Mouse (Mus musculus): ENCODE results near the gene Cdh16. TPM values are rescaled to one million over a fixed set of nuclear protein-coding genes. Genes with fewer than 3 reads are reported as not detected.

Cdh16 gene
- total and polyA plus RNA-seq, 2 experiments from 2014 or later, result not detected

DNA sequence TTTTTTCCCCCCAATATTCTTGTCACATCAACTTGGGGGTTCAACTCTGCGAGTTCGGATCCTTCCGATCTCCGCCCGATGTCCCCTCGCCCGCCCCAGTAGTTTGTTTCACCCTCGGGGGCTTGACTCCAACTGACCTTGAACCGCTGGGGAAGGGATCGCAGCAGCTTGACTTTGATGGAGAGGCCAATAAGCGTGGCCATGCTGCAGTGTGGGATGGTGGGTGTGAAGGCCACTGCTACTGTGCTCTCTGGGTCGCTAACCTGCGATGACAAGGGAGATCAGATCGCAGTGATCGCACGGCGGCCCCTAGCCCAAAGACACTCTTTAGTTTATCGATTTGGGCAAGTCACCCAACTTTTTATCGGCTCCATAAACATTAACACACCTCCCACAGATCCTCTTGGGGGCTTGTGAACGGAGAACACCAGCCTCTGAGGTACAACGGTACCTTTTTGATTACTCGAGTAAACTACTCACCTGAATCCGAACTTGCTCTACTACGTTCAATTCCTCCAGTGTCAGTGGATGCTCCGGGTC is 16.7 kb upstream of the Cdh16 start:
- Histone ChIP-seq H3K9me3 (ENCODE audit: low read length) (no peaks in the 10 kb centered on the region), H3K36me3 (ENCODE audit: insufficient read depth, low read length) (peaks cover under 1% of the 10 kb centered on the region; the same call in 1 of the 2 replicates), H3K27me3 (ENCODE audit: insufficient read depth, low read length) (no peaks in the 10 kb centered on the region), H3K9ac (replicated peaks; ENCODE audit: low read length) (peak overlapping the region; percentile 82), H3K4me3 (ENCODE audit: low read length) (peak overlapping the region; percentile 89), H3K27ac (peak overlapping the region; percentile 80; the same call in 1 of the 2 replicates), H3K4me2 (ENCODE audit: low read depth, low read length) (peak overlapping the region; percentile 71), H3K4me1 (ENCODE audit: insufficient read depth, low read length) (peaks cover 16% of the 10 kb centered on the region)
- TF ChIP-seq CTCF (IDR thresholded peaks at IDR 0.05; ENCODE audit: low read depth), result no peak
- no peak for DNase-seq (ENCODE audit: low spot score)
- no peak for ATAC-seq
- 10% methylated on average over 25 of the region's 25 CpGs for WGBS

- H3K4me3 ChIP-seq (ENCODE audit: low read length), result no peak overlapping the region
- H3K9ac ChIP-seq (replicated peaks; ENCODE audit: low read length), result 0 out of 2 replicates have a peak overlapping the region, but pooled peaks have one; percentile 82
These were observed 16.0 kb upstream of the Cdh16 start for GRCm38 (mm10) chr8:104640241-104640640.

GRCm38 (mm10) chr8:104638010-104638409 is 13.8 kb upstream of the Cdh16 start:
- Histone ChIP-seq H3K9me3 (ENCODE audit: low read length) (no peaks in the 10 kb centered on the region), H3K9ac (replicated peaks; ENCODE audit: low read length) (no peak overlapping the region), H3K27me3 (ENCODE audit: insufficient read depth, low read length) (no peaks in the 10 kb centered on the region), H3K36me3 (ENCODE audit: insufficient read depth, low read length) (peaks cover 6% of the 10 kb centered on the region; the same call in 1 of the 2 replicates), H3K27ac (no peak overlapping the region), H3K4me3 (ENCODE audit: low read length) (no peak overlapping the region), H3K4me2 (ENCODE audit: low read depth, low read length) (no peak overlapping the region), H3K4me1 (ENCODE audit: insufficient read depth, low read length) (peaks cover 16% of the 10 kb centered on the region)
- no peak for TF ChIP-seq CTCF (IDR thresholded peaks at IDR 0.05; ENCODE audit: low read depth)
- DNase-seq (ENCODE audit: low spot score) (no peak), ATAC-seq (no peak)
- 90% methylated on average over 6 of the region's 6 CpGs for WGBS

More at GRCm38 (mm10) chr8:104640241-104640640, 16.0 kb upstream of the Cdh16 start:
- no peaks in the 10 kb centered on the region for H3K27me3 ChIP-seq (ENCODE audit: insufficient read depth, low read length)
- no peak for ATAC-seq
- H3K27ac ChIP-seq, result no peak overlapping the region
- WGBS, result 88% methylated on average over 7 of the region's 7 CpGs
- peaks cover 6% of the 10 kb centered on the region; the same call in 1 of the 2 replicates for H3K36me3 ChIP-seq (ENCODE audit: insufficient read depth, low read length)
- no peak for TF ChIP-seq CTCF (IDR thresholded peaks at IDR 0.05; ENCODE audit: low read depth)
- no peaks in the 10 kb centered on the region for H3K9me3 ChIP-seq (ENCODE audit: low read length)
- DNase-seq (ENCODE audit: low spot score), result no peak
- H3K4me1 ChIP-seq (ENCODE audit: insufficient read depth, low read length), result peaks cover 16% of the 10 kb centered on the region
- peak overlapping the region; percentile 71 for H3K4me2 ChIP-seq (ENCODE audit: low read depth, low read length)

GRCm38 (mm10) chr8:104635004-104635710 is 11.0 kb upstream of the Cdh16 start:
- ATAC-seq (no peak), DNase-seq (ENCODE audit: low spot score) (no peak)
- Histone ChIP-seq H3K9ac (replicated peaks; ENCODE audit: low read length) (no peak overlapping the region), H3K27ac (no peak overlapping the region), H3K9me3 (ENCODE audit: low read length) (no peaks in the 10 kb centered on the region), H3K4me3 (ENCODE audit: low read length) (no peak overlapping the region), H3K36me3 (ENCODE audit: insufficient read depth, low read length) (peaks cover 6% of the 10 kb centered on the region; the same call in 1 of the 2 replicates), H3K4me1 (ENCODE audit: insufficient read depth, low read length) (peaks cover 3% of the 10 kb centered on the region), H3K27me3 (ENCODE audit: insufficient read depth, low read length) (no peaks in the 10 kb centered on the region), H3K4me2 (ENCODE audit: low read depth, low read length) (no peak overlapping the region)
- WGBS, result 94% methylated on average over 3 of the region's 3 CpGs
- no peak for TF ChIP-seq CTCF (IDR thresholded peaks at IDR 0.05; ENCODE audit: low read depth)

DNA sequence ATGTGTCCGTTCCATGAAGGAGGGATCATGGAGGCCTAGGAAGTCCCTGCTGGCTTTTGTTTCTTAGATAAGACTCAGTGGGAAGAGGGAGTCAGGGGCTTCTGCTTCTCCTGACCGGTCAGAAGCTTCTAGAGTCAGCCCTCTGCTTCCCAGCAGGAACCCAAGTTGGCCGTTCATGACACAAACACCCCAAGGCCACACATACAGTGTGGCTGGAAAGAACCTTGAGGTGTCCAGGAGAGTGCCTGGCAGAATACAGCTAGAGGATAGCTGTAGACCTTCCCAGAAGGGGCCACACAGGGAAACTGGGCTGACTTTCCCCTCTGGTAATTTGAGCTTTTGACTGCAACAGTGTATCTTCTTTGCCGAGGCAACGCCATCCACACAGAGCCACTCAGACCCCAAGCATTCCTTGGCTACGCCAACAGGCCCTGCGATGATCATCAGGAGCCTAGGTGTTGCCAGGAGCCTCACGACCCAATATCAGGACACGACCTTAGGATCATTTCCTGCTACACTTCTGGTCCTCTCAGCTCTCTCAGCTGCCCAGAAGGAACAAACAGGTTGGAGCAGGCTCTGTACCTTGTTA is 9.1 kb upstream of the Cdh16 start:
- Histone ChIP-seq H3K4me3 (ENCODE audit: low read length) (no peak overlapping the region), H3K4me2 (ENCODE audit: low read depth, low read length) (no peak overlapping the region), H3K9me3 (ENCODE audit: low read length) (no peaks in the 10 kb centered on the region), H3K27ac (no peak overlapping the region), H3K27me3 (ENCODE audit: insufficient read depth, low read length) (no peaks in the 10 kb centered on the region), H3K36me3 (ENCODE audit: insufficient read depth, low read length) (peaks cover 6% of the 10 kb centered on the region; the same call in 1 of the 2 replicates), H3K4me1 (ENCODE audit: insufficient read depth, low read length) (peaks cover 3% of the 10 kb centered on the region), H3K9ac (replicated peaks; ENCODE audit: low read length) (no peak overlapping the region)
- WGBS, result 72% methylated on average over 9 of the region's 9 CpGs
- ATAC-seq (no peak), DNase-seq (ENCODE audit: low spot score) (no peak)
- no peak for TF ChIP-seq CTCF (IDR thresholded peaks at IDR 0.05; ENCODE audit: low read depth)

GRCm38 (mm10) chr8:104632486-104632885 is 8.3 kb upstream of the Cdh16 start:
- H3K4me1 ChIP-seq (ENCODE audit: insufficient read depth, low read length), result peaks cover 3% of the 10 kb centered on the region
- H3K27me3 ChIP-seq (ENCODE audit: insufficient read depth, low read length), result no peaks in the 10 kb centered on the region
- WGBS, result 53% methylated on average over 6 of the region's 6 CpGs
- H3K9me3 ChIP-seq (ENCODE audit: low read length), result no peaks in the 10 kb centered on the region
- peaks cover 6% of the 10 kb centered on the region; the same call in 1 of the 2 replicates for H3K36me3 ChIP-seq (ENCODE audit: insufficient read depth, low read length)
- H3K4me3 ChIP-seq (ENCODE audit: low read length), result no peak overlapping the region
- H3K4me2 ChIP-seq (ENCODE audit: low read depth, low read length), result no peak overlapping the region
- DNase-seq (ENCODE audit: low spot score) (peak; percentile 49), ATAC-seq (peak; percentile 72)
- H3K9ac ChIP-seq (replicated peaks; ENCODE audit: low read length), result no peak overlapping the region
- H3K27ac ChIP-seq, result no peak overlapping the region
- no peak for TF ChIP-seq CTCF (IDR thresholded peaks at IDR 0.05; ENCODE audit: low read depth)
